Mouse (Mus musculus) gastrocnemius, adult 2 months (tissue): Measurements from ENCODE around the gene Klhl33. TPM values are rescaled to one million over a fixed set of nuclear protein-coding genes. Genes with fewer than 3 reads are reported as not detected.
"Not testable (repeated sequence)": the region's sequence is repeated elsewhere in the genome, so short reads cannot be mapped to it uniquely, and the experiment has no call there.

Experiments used
- DNase-seq: peaks from one replicate; pipeline ENCODE4 v3.0.0; 2022
- H3K27ac ChIP-seq: fragments of 200-600 bp; 2 replicates; pipeline ENCODE4 v1.8.1; 2022; ENCODE audit warnings: mild to moderate bottlenecking
- H3K4me3 ChIP-seq: fragments of 200-600 bp; 2 replicates; pipeline ENCODE4 v1.8.1; 2022; ENCODE audit warnings: mild to moderate bottlenecking, moderate library complexity
- CTCF ChIP-seq: fragments of 200-600 bp; IDR thresholded peaks from 2 replicates; pipeline ENCODE4 v1.8.1; 2022; ENCODE audit warnings: antibody characterized with exemption, mild to moderate bottlenecking, moderate library complexity
- intact Hi-C: fragments of 180-260 bp; cut with DNase I; formaldehyde crosslinking; loops from one replicate; pipeline ENCODE4 v1.15.1; 2025
- total RNA-seq, 2 experiments: library from RNA; stranded (reverse); gene quantifications; 2 replicates each; pipeline ENCODE4 v1.2.3; 2021

Gene Klhl33
- total RNA-seq, 2 experiments from 2014 or later: 68.8 to 76.8 TPM

DNA sequence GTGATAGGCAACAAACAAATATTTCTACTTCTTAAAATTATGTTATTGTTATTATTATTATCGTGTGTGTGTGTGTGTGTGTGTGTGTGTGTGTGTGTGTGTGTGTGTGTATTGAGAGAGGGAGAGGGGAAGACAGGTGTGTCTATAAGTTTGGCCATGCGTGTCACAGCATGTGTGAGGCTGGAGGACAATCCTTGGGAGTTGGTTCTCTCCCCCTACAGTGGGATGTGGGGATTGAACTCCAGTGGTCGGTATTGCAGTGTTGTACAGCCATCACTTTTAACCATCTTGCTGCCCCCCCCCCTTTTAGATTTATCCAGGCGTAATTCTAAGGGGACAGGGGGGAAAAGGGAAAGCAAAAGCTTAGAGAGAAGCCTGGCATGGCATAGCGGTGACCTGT is 28.7 kb downstream of the Klhl33 start:
- intact Hi-C loops: no loop called here
- no peak for DNase-seq
- Histone ChIP-seq H3K27ac (no peak overlapping the region), H3K4me3 (no peak overlapping the region)
- no peak for TF ChIP-seq CTCF

DNA sequence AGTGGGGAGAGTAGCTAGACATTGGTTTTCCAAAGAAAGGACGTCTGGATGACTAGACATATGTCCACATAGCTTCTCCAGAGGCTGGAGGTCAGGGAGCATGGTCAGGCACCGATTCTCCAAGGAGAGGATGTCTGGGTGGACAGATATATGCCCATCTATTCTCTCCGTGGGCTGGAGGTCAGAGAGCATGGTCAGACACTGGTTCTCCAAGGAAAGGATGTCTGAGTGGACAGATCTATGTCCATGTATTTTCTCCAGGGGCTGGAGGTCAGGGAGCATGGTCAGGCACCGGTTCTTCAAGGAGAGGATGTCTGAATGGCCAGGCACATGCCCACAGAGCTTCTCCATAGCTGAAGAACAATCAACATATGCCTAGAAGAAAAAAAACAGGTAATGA is 29.1 kb downstream of the Klhl33 start:
- Histone ChIP-seq H3K4me3 (no peak overlapping the region), H3K27ac (no peak overlapping the region)
- intact Hi-C loops: no loop called here
- TF ChIP-seq CTCF: no peak
- DNase-seq: no peak

DNA sequence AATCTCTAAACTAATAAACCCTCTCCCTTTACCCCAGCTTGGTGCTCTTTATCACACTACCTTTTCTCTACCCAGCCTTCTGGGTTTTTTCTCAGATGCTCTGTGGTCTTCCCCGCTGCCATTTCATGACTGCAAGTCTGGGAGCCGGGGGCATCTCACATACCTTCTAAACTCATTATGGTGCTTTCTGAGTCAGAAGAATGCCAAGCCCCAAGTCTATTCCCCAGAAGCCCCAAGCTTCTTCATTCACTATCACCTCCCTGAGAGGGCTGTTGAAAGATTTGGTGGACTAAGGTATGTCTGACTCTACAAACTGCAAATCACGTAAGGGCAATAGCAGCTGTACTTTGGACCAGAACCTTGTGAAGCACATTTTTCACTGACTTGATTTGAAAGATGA is 30.3 kb downstream of the Klhl33 start:
- TF ChIP-seq CTCF: no peak
- intact Hi-C loops: no loop called here
- no peak for DNase-seq
- H3K4me3 ChIP-seq: no peak overlapping the region
- no peak overlapping the region for H3K27ac ChIP-seq

DNA sequence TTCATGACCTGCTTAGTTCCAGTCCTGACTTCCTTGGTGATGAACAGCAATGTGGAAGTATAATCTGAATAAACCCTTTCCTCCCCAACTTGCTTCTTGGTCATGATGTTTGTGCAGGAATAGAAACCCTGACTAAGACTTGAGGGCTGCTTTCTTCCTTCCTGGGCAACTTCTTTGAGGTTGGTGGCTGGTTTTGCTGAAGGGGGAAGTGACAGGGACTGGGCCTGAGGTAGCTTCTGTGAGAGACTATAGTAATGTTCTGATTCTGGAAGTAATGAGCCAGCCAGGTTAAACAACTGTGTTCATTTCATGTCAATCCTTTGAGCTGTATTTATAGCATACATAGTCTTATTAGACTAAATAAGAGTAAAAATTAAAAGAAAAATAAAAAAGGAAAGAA is 32.3 kb downstream of the Klhl33 start:
- H3K27ac ChIP-seq, DNase-seq, H3K4me3 ChIP-seq, intact Hi-C loops: not testable (repeated sequence)

DNA sequence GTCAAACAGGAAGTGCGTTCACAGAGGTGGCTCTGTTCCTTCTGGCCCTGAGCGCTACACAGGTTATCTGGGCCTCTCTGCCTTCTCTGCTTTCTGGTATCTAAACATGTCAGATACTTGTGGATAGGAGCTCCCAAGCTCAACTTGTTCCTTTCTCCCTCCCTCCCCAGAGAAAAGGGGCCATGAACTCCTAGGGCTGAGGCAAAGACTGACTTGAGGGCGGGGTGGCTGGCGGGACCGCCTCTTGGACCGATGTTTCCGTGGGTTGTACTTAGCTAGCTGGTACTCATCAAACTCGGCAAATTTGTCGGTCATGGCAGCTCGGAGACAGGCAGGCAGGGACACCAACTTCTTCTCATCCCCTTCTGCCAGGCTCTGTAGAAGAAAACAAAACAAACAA is 34.7 kb downstream of the Klhl33 start:
- no peak for DNase-seq
- intact Hi-C loops: no loop called here
- TF ChIP-seq CTCF: no peak
- H3K27ac ChIP-seq: no peak overlapping the region
- H3K4me3 ChIP-seq: no peak overlapping the region

DNA sequence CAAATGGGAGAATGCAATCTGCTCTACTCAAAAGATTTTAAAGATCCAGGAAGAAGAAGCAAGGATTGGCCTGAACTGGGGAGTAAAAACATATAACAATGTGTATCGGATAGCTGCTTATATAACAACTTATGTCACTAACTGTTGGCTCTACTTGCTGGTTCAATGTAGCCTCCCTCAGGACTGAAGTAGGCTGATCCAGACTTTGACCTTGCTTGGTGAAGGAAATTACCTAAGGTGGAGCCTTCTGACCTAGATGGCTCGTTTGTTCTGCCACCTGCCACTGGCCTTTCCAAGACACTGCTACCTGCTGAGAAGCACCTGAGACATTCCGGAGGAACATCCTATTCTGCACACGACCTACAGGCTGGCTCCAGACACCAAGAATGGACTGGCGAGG is 41.5 kb downstream of the Klhl33 start:
- intact Hi-C loops: no loop called here
- H3K27ac ChIP-seq: no peak overlapping the region
- H3K4me3 ChIP-seq: no peak overlapping the region
- no peak for DNase-seq
- no peak for TF ChIP-seq CTCF

Other genes starting within 250 kb of the Klhl33 start
- gene Olfr747, start 204.3 kb downstream of the Klhl33 start, total RNA-seq: not detected
- gene Olfr748, start 190.1 kb downstream of the Klhl33 start, total RNA-seq: not detected
- gene Olfr749, start 152.4 kb downstream of the Klhl33 start, total RNA-seq: not detected
- 1 to 10 TPM; 6.2 to 6.4 TPM for gene Ttc5, start 112.0 kb downstream of the Klhl33 start, total RNA-seq
- gene Ccnb1ip1, start 89.8 kb downstream of the Klhl33 start, total RNA-seq: not detected
- 10 to 100 TPM; 10.2 TPM for gene Parp2, start 89.7 kb downstream of the Klhl33 start, total RNA-seq
- gene Tep1, start 26.9 kb downstream of the Klhl33 start, total RNA-seq: 1 to 10 TPM; 6.6 to 9.5 TPM
- gene Osgep, start 27.4 kb upstream of the Klhl33 start, total RNA-seq: 10 to 100 TPM; 45.3 to 63.1 TPM
- 10 to 100 TPM; 28.0 to 28.1 TPM for gene Apex1, start 27.5 kb upstream of the Klhl33 start, total RNA-seq
- 10 to 100 TPM; 16.2 to 16.6 TPM for gene Pip4p1, start 33.3 kb upstream of the Klhl33 start, total RNA-seq
- gene Pnp, start 33.6 kb upstream of the Klhl33 start, total RNA-seq: 1 to 10 TPM; 3.6 to 5.9 TPM
- 1 to 10 TPM; 2.9 to 7.8 TPM for gene Gm49342, start 47.0 kb upstream of the Klhl33 start, total RNA-seq
- gene Pnp2, start 58.5 kb upstream of the Klhl33 start, total RNA-seq: under 1 TPM in 1 of 2 experiments, not detected in 1; 0.47 TPM
- gene Rnase10, start 110.2 kb upstream of the Klhl33 start, total RNA-seq: not detected
- gene Rnase9, start 144.4 kb upstream of the Klhl33 start, total RNA-seq: not detected
- not detected for gene Rnase11, start 152.7 kb upstream of the Klhl33 start, total RNA-seq
- not detected for gene Rnase12, start 160.2 kb upstream of the Klhl33 start, total RNA-seq
- gene Olfr750, start 176.9 kb upstream of the Klhl33 start, total RNA-seq: not detected
- 10 to 100 TPM; 34.6 to 40.1 TPM for gene Rnase4, start 193.6 kb upstream of the Klhl33 start, total RNA-seq
- 1 to 10 TPM; 4.0 TPM for gene Ang, start 193.6 kb upstream of the Klhl33 start, total RNA-seq
- gene Eddm3b, start 216.9 kb upstream of the Klhl33 start, total RNA-seq: not detected
- gene Rnase6, start 226.4 kb upstream of the Klhl33 start, total RNA-seq: under 1 TPM in 1 of 2 experiments, not detected in 1; 0.64 TPM
- gene Rnase1, start 249.3 kb upstream of the Klhl33 start, total RNA-seq: not detected